Mouse (Mus musculus) kidney, embryonic 15.5 days (tissue): ENCODE results near the gene Cs. TPM values are rescaled to one million over a fixed set of nuclear protein-coding genes. Genes with fewer than 3 reads are reported as not detected.
"Not testable (repeated sequence)": the region's sequence is repeated elsewhere in the genome, so short reads cannot be mapped to it uniquely, and the experiment has no call there.

ENCODE experiments used
- ATAC-seq: fragments of 200-750 bp; cut with Nextera tagmentation; replicated peaks from 2 replicates; pipeline ENCODE4 v1.8.0; 2017; ENCODE audit warnings: moderate TSS enrichment; ENCODE audit not compliant: low FRiP score
- H3K27ac ChIP-seq: fragments of 300-500 bp; sonication (generic); 2 replicates; pipeline ENCODE4 v1.5.1; 2015; ENCODE audit warnings: mild to moderate bottlenecking, inconsistent platforms
- H3K27me3 ChIP-seq: fragments of 300-500 bp; sonication (generic); 2 replicates; pipeline ENCODE4 v1.6.1; 2015; ENCODE audit warnings: inconsistent platforms
- H3K36me3 ChIP-seq: fragments of 300-500 bp; sonication (generic); 2 replicates; pipeline ENCODE4 v1.6.1; 2015; ENCODE audit warnings: inconsistent platforms
- H3K4me1 ChIP-seq: fragments of 300-500 bp; sonication (generic); 2 replicates; pipeline ENCODE4 v1.6.1; 2015; ENCODE audit warnings: inconsistent platforms
- H3K4me2 ChIP-seq: fragments of 300-500 bp; sonication (generic); 2 replicates; pipeline ENCODE4 v1.6.1; 2015; ENCODE audit warnings: moderate library complexity, mild to moderate bottlenecking, inconsistent platforms
- H3K4me3 ChIP-seq: fragments of 300-500 bp; sonication (generic); replicated peaks from 2 replicates; pipeline ENCODE4 v1.5.1; 2015; ENCODE audit warnings: mild to moderate bottlenecking, inconsistent platforms
- H3K9ac ChIP-seq: fragments of 300-500 bp; sonication (generic); 2 replicates; pipeline ENCODE4 v1.6.1; 2015; ENCODE audit warnings: mild to moderate bottlenecking, inconsistent platforms
- H3K9me3 ChIP-seq: fragments of 300-500 bp; sonication (generic); replicated peaks from 2 replicates; pipeline ENCODE4 v1.6.1; 2016; ENCODE audit warnings: inconsistent platforms
- WGBS: fragments of 180-500 bp; shearing (Covaris S2); methylation state at CpG from one replicate; pipeline ENCODE4 v1.1.7; 2015; ENCODE audit warnings: mixed read lengths; 5-methylcytosine and 5-hydroxymethylcytosine counted together
- polyA plus RNA-seq: library from polyadenylated mRNA; unstranded; fragments of >200 nt; fragmentation: Nextera tagmentation; extraction: Ambion mirVana; gene quantifications from 2 replicates; pipeline ENCODE4 v1.2.1, GENCODE M21; 2015

Cs gene
- polyA plus RNA-seq, 1 experiment from 2014 or later: 214 TPM

- H3K9ac ChIP-seq: no peak overlapping the region
- H3K27me3 ChIP-seq: no peaks in the 10 kb centered on the region
- H3K27ac ChIP-seq: no peak overlapping the region
- WGBS: 67% methylated on average over 11 of the region's 11 CpGs
- H3K4me2 ChIP-seq: no peak overlapping the region
- no peaks in the 10 kb centered on the region for H3K9me3 ChIP-seq
- H3K36me3 ChIP-seq: peaks cover 92% of the 10 kb centered on the region
- H3K4me1 ChIP-seq: no peaks in the 10 kb centered on the region
- ATAC-seq: no peak
- H3K4me3 ChIP-seq: no peak overlapping the region
Observed at GRCm38 (mm10) chr10:128310177-128310576, 27.4 kb upstream of the Cs start.

GRCm38 (mm10) chr10:128310902-128311301 lies 26.6 kb upstream of the Cs start:
- H3K27me3 ChIP-seq: no peaks in the 10 kb centered on the region
- H3K4me3 ChIP-seq: no peak overlapping the region
- ATAC-seq: no peak
- H3K9ac ChIP-seq: no peak overlapping the region
- no peaks in the 10 kb centered on the region for H3K4me1 ChIP-seq
- no peak overlapping the region for H3K4me2 ChIP-seq
- 75% methylated on average over 4 of the region's 4 CpGs for WGBS
- H3K9me3 ChIP-seq: no peaks in the 10 kb centered on the region
- peaks cover 94% of the 10 kb centered on the region for H3K36me3 ChIP-seq
- no peak overlapping the region for H3K27ac ChIP-seq

GRCm38 (mm10) chr10:128315578-128315977 lies 22.0 kb upstream of the Cs start:
- WGBS: 91% methylated on average over 8 of the region's 8 CpGs
- H3K9me3 ChIP-seq: no peaks in the 10 kb centered on the region
- H3K9ac ChIP-seq: no peak overlapping the region
- H3K27me3 ChIP-seq: no peaks in the 10 kb centered on the region
- H3K4me3 ChIP-seq: no peak overlapping the region
- no peak for ATAC-seq
- H3K4me2 ChIP-seq: no peak overlapping the region
- no peak overlapping the region for H3K27ac ChIP-seq
- H3K36me3 ChIP-seq: peaks cover 100% of the 10 kb centered on the region
- H3K4me1 ChIP-seq: no peaks in the 10 kb centered on the region

GRCm38 (mm10) chr10:128321641-128322040 lies 15.9 kb upstream of the Cs start:
- Histone ChIP-seq H3K27me3 (no peaks in the 10 kb centered on the region), H3K9me3 (no peaks in the 10 kb centered on the region), H3K36me3 (peaks cover 68% of the 10 kb centered on the region), H3K27ac (peak overlapping the region; percentile 96), H3K4me3 (peak overlapping the region; percentile 67), H3K9ac (peak overlapping the region; percentile 89), H3K4me2 (peak overlapping the region; percentile 84), H3K4me1 (peaks cover 18% of the 10 kb centered on the region)
- peak; percentile 22; the same call in 1 of the 2 replicates for ATAC-seq
- WGBS: 62% methylated on average over 12 of the region's 12 CpGs

- ATAC-seq: peak; percentile 93
- H3K9me3 ChIP-seq: no peaks in the 10 kb centered on the region
- peak within 1 kb of the TSS; percentile 84 for H3K4me2 ChIP-seq
- H3K27ac ChIP-seq: peak within 1 kb of the TSS; percentile 96
- H3K4me3 ChIP-seq: peak within 1 kb of the TSS; percentile 67
- H3K4me1 ChIP-seq: peaks cover 18% of the 10 kb centered on the region
- peak within 1 kb of the TSS; percentile 89 for H3K9ac ChIP-seq
- peaks cover 68% of the 10 kb centered on the region for H3K36me3 ChIP-seq
- no peaks in the 10 kb centered on the region for H3K27me3 ChIP-seq
- WGBS: under 1% methylated on average over 40 of the region's 40 CpGs
Observed at GRCm38 (mm10) chr10:128322141-128323108, 15.1 kb upstream of the Cs start, which contains the start of gene Cnpy2. TSS of gene Cnpy2 (plus strand) at chr10:128322459.

- 52% methylated on average over 8 of the region's 8 CpGs for WGBS
- Histone ChIP-seq H3K9ac (peak overlapping the region; percentile 89), H3K4me3 (peak overlapping the region; percentile 67), H3K36me3 (peaks cover 68% of the 10 kb centered on the region), H3K9me3 (no peaks in the 10 kb centered on the region), H3K4me1 (peaks cover 18% of the 10 kb centered on the region), H3K27me3 (no peaks in the 10 kb centered on the region), H3K27ac (peak overlapping the region; percentile 96), H3K4me2 (peak overlapping the region; percentile 84)
- ATAC-seq: no peak
Observed at GRCm38 (mm10) chr10:128323516-128323915, 14.0 kb upstream of the Cs start.

- Histone ChIP-seq H3K9me3 (no peaks in the 10 kb centered on the region), H3K4me2 (no peak overlapping the region)
Observed at GRCm38 (mm10) chr10:128326825-128327224, 10.7 kb upstream of the Cs start.

GRCm38 (mm10) chr10:128327610-128328009 lies 9.9 kb upstream of the Cs start:
- Histone ChIP-seq H3K4me1 (peaks cover 13% of the 10 kb centered on the region), H3K4me3 (no peak overlapping the region), H3K36me3 (peaks cover 52% of the 10 kb centered on the region), H3K9ac (no peak overlapping the region), H3K27me3 (no peaks in the 10 kb centered on the region), H3K27ac (no peak overlapping the region), H3K9me3 (no peaks in the 10 kb centered on the region), H3K4me2 (no peak overlapping the region)
- 90% methylated on average over 10 of the region's 10 CpGs for WGBS
- no peak for ATAC-seq

More at GRCm38 (mm10) chr10:128326825-128327224, 10.7 kb upstream of the Cs start:
- H3K4me3 ChIP-seq: no peak overlapping the region
- peaks cover 13% of the 10 kb centered on the region for H3K4me1 ChIP-seq
- no peak overlapping the region for H3K9ac ChIP-seq
- peaks cover 52% of the 10 kb centered on the region for H3K36me3 ChIP-seq
- H3K27ac ChIP-seq: no peak overlapping the region
- ATAC-seq: no peak
- WGBS: 94% methylated on average over 8 of the region's 8 CpGs
- no peaks in the 10 kb centered on the region for H3K27me3 ChIP-seq

- not testable (repeated sequence) for H3K4me3 ChIP-seq, H3K27ac ChIP-seq, H3K9me3 ChIP-seq, H3K4me2 ChIP-seq, H3K9ac ChIP-seq, ATAC-seq, H3K27me3 ChIP-seq
- Histone ChIP-seq H3K36me3 (peaks cover 19% of the 10 kb centered on the region), H3K4me1 (peaks cover 14% of the 10 kb centered on the region)
- 76% methylated on average over 6 of the region's 6 CpGs for WGBS
Observed at GRCm38 (mm10) chr10:128332358-128333249, 4.9 kb upstream of the Cs start.

GRCm38 (mm10) chr10:128335582-128335981 lies 2.0 kb upstream of the Cs start:
- Histone ChIP-seq H3K27ac (no peak overlapping the region), H3K9ac (no peak overlapping the region), H3K36me3 (peaks cover 11% of the 10 kb centered on the region), H3K4me2 (no peak overlapping the region), H3K9me3 (no peaks in the 10 kb centered on the region), H3K4me3 (no peak overlapping the region), H3K4me1 (peaks cover 35% of the 10 kb centered on the region), H3K27me3 (no peaks in the 10 kb centered on the region)
- 1% methylated on average over 4 of the region's 4 CpGs for WGBS
- ATAC-seq: no peak

- no peak overlapping the region for H3K27ac ChIP-seq
- H3K9me3 ChIP-seq: no peaks in the 10 kb centered on the region
- no peak overlapping the region for H3K9ac ChIP-seq
- peaks cover 35% of the 10 kb centered on the region for H3K4me1 ChIP-seq
- no peaks in the 10 kb centered on the region for H3K27me3 ChIP-seq
- H3K4me3 ChIP-seq: 0 out of 2 replicates have a peak overlapping the region, but pooled peaks have one; percentile 72
- H3K4me2 ChIP-seq: no peak overlapping the region
- H3K36me3 ChIP-seq: peaks cover 11% of the 10 kb centered on the region
- 79% methylated on average over 3 of the region's 3 CpGs for WGBS
- no peak for ATAC-seq
Observed at GRCm38 (mm10) chr10:128336195-128336594, 1.3 kb upstream of the Cs start.
